Mouse (Mus musculus) thymus, postnatal 14 days (tissue): Measurements from ENCODE around the gene Nus1.

Experiments
- DNase-seq: peaks from one replicate; pipeline ENCODE4 v3.0.0; 2021

Nus1 gene

GRCm38 (mm10) chr10:52417299-52417997 is at the start of gene Nus1:
Gene Nus1, plus strand, starts transcription at chr10:52417547.
- peak; percentile 97 for DNase-seq

- DNase-seq: no peak
Measured at GRCm38 (mm10) chr10:52368376-52368775, 49.0 kb upstream of the Nus1 start.

GRCm38 (mm10) chr10:52373834-52374233 is 43.5 kb upstream of the Nus1 start:
- no peak for DNase-seq

GRCm38 (mm10) chr10:52374651-52375050 is 42.7 kb upstream of the Nus1 start:
- DNase-seq: no peak

GRCm38 (mm10) chr10:52376422-52376821 is 40.9 kb upstream of the Nus1 start:
- no peak for DNase-seq

GRCm38 (mm10) chr10:52377813-52378212 is 39.5 kb upstream of the Nus1 start:
- DNase-seq: no peak

- DNase-seq: peak; percentile 48
Measured at GRCm38 (mm10) chr10:52381321-52381801, 36.0 kb upstream of the Nus1 start.

GRCm38 (mm10) chr10:52381845-52382591 is 35.3 kb upstream of the Nus1 start, which contains the start of gene Gopc:
Gene Gopc, minus strand, starts transcription at chr10:52382124.
- peak; percentile 99 for DNase-seq

- no peak for DNase-seq
Measured at GRCm38 (mm10) chr10:52383022-52383421, 34.3 kb upstream of the Nus1 start.

- DNase-seq: no peak
Measured at GRCm38 (mm10) chr10:52383522-52383921, 33.8 kb upstream of the Nus1 start.

GRCm38 (mm10) chr10:52384823-52385610 is 32.3 kb upstream of the Nus1 start:
- peak; percentile 36 for DNase-seq

GRCm38 (mm10) chr10:52387192-52387591 is 30.2 kb upstream of the Nus1 start:
- no peak for DNase-seq

GRCm38 (mm10) chr10:52388922-52389430 is 28.4 kb upstream of the Nus1 start, which contains the start of gene Nepn:
Gene Nepn, plus strand, starts transcription at chr10:52388972.
- no peak for DNase-seq

- DNase-seq: no peak
Measured at GRCm38 (mm10) chr10:52389438-52389837, 27.9 kb upstream of the Nus1 start.

GRCm38 (mm10) chr10:52391208-52391607 is 26.1 kb upstream of the Nus1 start:
- DNase-seq: no peak

- DNase-seq: no peak
Measured at GRCm38 (mm10) chr10:52396647-52397046, 20.7 kb upstream of the Nus1 start.

GRCm38 (mm10) chr10:52398715-52399114 is 18.6 kb upstream of the Nus1 start:
- no peak for DNase-seq

- no peak for DNase-seq
Measured at GRCm38 (mm10) chr10:52399722-52400121, 17.6 kb upstream of the Nus1 start.

GRCm38 (mm10) chr10:52405160-52405559 is 12.2 kb upstream of the Nus1 start:
- no peak for DNase-seq

GRCm38 (mm10) chr10:52407526-52407925 is 9.8 kb upstream of the Nus1 start:
- no peak for DNase-seq

GRCm38 (mm10) chr10:52415020-52415419 is 2.3 kb upstream of the Nus1 start:
- no peak for DNase-seq

- DNase-seq: no peak
Measured at GRCm38 (mm10) chr10:52416458-52416857, 889 bp upstream of the Nus1 start.
